Mouse (Mus musculus) c-Kit-negative CD71-positive TER-119-positive erythroid progenitor cells, embryonic 14.5 days (primary cell): ENCODE measurements around the gene Ceacam13.
"Not testable (repeated sequence)": the region's sequence is repeated elsewhere in the genome, so short reads cannot be mapped to it uniquely, and the experiment has no call there.

Experiments
- DNase-seq: peaks from one replicate; pipeline ENCODE4 v3.0.0-alpha.2; 2013; ENCODE audit warnings: low read depth, low spot score

The Ceacam13 gene

DNA sequence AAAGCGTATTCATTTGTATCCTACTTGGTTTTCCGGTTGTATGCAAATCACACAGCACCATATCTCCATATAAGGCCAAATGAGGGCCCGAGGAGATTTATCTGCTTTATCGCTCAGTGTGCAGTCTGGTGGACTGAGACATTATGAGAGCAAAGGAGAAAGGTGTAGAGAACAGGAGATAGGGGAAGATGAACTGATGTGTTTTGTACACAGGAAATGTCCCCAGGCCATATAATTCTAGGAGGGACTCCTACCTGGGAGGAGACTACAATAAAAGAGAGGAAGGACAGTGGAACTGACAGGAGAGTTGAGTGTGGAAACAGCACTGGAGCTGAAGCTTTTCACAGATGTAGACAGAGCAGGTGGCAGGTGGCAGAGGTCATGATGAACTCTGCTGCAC, at the start of gene Ceacam13:
Gene Ceacam13, plus strand, starts transcription at position 301 of the 400 bp plus-strand sequence.
- DNase-seq, result no peak

DNA sequence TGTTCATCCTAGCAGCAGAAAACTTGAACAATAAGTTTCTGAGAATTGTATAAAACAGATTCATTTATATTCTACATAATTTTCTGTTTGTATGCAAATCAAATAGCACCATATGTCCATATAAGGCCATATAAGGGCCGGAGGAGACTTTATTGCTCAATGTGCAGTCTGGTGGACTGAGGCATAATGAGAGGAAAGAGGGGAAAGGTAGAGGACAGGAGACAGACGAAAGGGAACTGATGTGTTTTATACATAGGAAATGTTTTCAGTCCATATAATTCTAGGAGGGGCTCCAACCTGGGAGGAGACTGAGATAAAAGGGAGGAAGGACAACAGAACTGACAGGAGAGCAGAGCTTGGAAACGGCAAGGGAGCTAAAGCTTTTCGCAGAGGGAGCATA, 37.9 kb upstream of the Ceacam13 start, which contains the start of gene Ceacam11:
Gene Ceacam11, plus strand, starts transcription at position 301 of the 400 bp plus-strand sequence.
- no peak for DNase-seq

DNA sequence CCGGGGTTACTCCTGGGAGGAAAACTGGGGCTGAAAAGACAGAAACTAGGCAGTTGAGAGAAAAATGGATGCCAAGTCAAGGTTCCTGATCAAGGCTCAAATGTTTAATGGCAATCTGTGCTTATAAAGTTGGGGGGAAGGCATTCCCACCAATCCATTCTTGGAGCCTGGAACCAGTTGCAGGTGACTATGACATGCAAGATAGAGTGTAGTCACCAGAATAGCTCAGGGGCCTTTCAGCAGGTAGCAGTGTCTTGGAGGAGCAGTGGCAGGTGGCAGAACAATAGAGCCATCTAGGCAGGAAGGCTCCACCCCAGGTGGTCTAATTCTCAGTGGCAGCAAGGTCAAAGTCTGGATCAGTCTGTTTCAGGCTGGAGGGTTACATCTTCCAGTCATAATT, 8.6 kb upstream of the Ceacam13 start:
- not testable (repeated sequence) for DNase-seq

DNA sequence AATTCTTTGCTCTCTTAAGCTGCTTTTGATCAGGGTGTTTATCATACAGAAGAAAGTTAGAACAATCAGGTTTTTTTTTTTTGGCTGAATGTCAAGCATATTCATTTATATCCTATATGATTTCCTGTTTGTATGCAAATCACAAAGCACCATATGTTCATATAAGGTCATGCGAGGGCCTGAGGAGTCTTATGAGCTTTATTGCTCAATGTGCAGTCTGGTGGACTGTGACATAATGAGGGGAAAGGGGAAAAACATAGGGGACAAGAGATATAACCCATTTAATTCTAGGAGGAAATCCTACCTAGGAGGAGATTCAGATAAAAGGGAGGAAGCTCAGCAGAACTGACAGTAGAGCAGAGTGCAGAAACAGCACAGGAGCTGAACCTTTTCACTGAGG, 55.9 kb downstream of the Ceacam13 start, which contains the start of gene Ceacam12:
Gene Ceacam12, plus strand, starts transcription at position 301 of the 400 bp plus-strand sequence.
- DNase-seq, result no peak
